Mouse (Mus musculus): ENCODE results near the gene Spink4.
A peak's percentile ranks its signal among the peaks of the same experiment; 100 is the strongest.

DNA sequence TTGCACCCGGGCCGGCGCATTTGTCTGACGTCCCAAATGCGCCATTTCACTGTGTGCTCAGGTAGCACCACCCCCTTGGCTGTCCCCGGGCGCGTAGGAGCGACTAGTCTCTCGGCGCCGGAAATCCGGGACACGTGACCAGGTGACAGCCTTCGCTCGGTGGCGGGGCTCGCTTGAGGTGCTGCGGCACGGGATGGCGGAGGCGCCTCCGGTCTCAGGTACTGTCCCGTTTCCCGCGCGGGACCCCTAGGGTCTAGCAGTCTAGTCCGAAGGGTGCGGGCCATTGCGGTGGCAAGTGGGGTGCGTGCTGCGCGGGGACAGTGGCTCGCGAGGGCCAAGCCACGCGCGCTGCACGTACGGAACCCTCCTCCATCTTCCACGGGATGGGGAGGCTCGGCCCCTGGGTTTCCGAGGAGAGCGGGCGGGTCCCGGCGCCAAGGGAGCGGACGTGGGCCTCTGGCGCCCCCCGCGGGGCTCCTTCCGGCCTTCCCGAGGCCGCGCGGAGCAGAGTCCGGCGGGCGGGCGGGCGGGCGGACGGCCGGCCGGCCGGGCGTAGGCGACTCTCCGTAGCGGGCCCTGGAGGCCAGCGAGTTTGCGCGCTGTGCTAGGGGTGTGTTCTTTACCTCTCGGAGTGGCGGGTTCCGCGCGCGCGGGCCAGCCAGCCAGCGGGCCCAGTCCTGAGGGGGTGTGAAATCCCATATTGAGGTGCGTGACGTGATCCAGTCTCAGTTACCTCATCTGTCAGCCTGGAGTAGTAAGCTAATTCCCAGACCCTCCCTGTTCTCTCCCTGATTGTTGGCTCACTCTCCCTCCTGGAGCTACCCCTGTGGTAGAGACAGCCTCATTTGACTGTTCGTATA lies 51.2 kb downstream of the Spink4 start, which contains the start of gene Nfx1:
- peak; percentile 94 for TF ChIP-seq USF1 (IDR thresholded peaks at IDR 0.05; ENCODE audit: low read depth)
- TF ChIP-seq CEBPB (IDR thresholded peaks at IDR 0.05; ENCODE audit: insufficient read depth, poor library complexity, severe bottlenecking) = no peak
- peak; percentile 96 for TF ChIP-seq POLR2A (IDR thresholded peaks at IDR 0.05; ENCODE audit: insufficient read length, low read depth)
- TF ChIP-seq POLR2AphosphoS2 (IDR thresholded peaks at IDR 0.05; ENCODE audit: insufficient read length, low read depth) = peak; percentile 92
- TF ChIP-seq REST (IDR thresholded peaks at IDR 0.05; ENCODE audit: insufficient read depth, insufficient read length) = no peak
- TF ChIP-seq MAX (IDR thresholded peaks at IDR 0.05; ENCODE audit: low read depth) = peak; percentile 59
- peak; percentile 84 for TF ChIP-seq SRF (IDR thresholded peaks at IDR 0.05; ENCODE audit: control insufficient read depth, insufficient read length, low read depth)

All from myocyte (in vitro differentiated cells).